Mouse (Mus musculus) forebrain, embryonic 10.5 days (tissue): ENCODE measurements at regions not wholly inside any gene's neighbourhood (a gene's known extent, or its start where the extent isn't known, plus 50 kb on each side); places are given as distances from the start of the nearest gene placed in this dataset.

ENCODE experiments used
- DNase-seq: peaks from one replicate; pipeline ENCODE4 v3.0.0-alpha.2; 2017; ENCODE audit warnings: low spot score; ENCODE audit errors: extremely low spot score
- H3K27ac ChIP-seq: fragments of 300-500 bp; sonication (generic); 2 replicates; pipeline ENCODE4 v1.5.1; 2016; ENCODE audit warnings: mild to moderate bottlenecking
- H3K27me3 ChIP-seq: fragments of 300-500 bp; sonication (generic); 2 replicates; pipeline ENCODE4 v1.6.1; 2016; ENCODE audit warnings: mild to moderate bottlenecking; ENCODE audit not compliant: poor library complexity, severe bottlenecking
- H3K36me3 ChIP-seq: fragments of 300-500 bp; sonication (generic); replicated peaks from 2 replicates; pipeline ENCODE4 v1.6.1; 2016; ENCODE audit warnings: mild to moderate bottlenecking, moderate library complexity
- H3K4me1 ChIP-seq: fragments of 300-500 bp; sonication (generic); 2 replicates; pipeline ENCODE4 v1.6.1; 2016
- H3K4me3 ChIP-seq: fragments of 300-500 bp; sonication (generic); 2 replicates; pipeline ENCODE4 v1.5.1; 2016; ENCODE audit warnings: mild to moderate bottlenecking, moderate library complexity
- H3K9me3 ChIP-seq: fragments of 300-500 bp; sonication (generic); 2 replicates; pipeline ENCODE4 v1.6.1; 2016; ENCODE audit warnings: mild to moderate bottlenecking, moderate library complexity
- WGBS: fragments of 180-500 bp; shearing (Covaris S2); methylation state at CpG from one replicate; pipeline ENCODE4 v1.1.7; 2016; 5-methylcytosine and 5-hydroxymethylcytosine counted together

GRCm38 (mm10) chr16:8246445-8246844 lies 178.5 kb downstream of the Tmem114 start:
- no peaks in the 10 kb centered on the region for H3K4me1 ChIP-seq
- no peaks in the 10 kb centered on the region for H3K27me3 ChIP-seq
- H3K27ac ChIP-seq = no peak overlapping the region
- H3K4me3 ChIP-seq = no peak overlapping the region
- no peak for DNase-seq
- WGBS = 93% methylated on average over 3 of the region's 3 CpGs
- H3K9me3 ChIP-seq = no peaks in the 10 kb centered on the region
- no peaks in the 10 kb centered on the region for H3K36me3 ChIP-seq

DNA sequence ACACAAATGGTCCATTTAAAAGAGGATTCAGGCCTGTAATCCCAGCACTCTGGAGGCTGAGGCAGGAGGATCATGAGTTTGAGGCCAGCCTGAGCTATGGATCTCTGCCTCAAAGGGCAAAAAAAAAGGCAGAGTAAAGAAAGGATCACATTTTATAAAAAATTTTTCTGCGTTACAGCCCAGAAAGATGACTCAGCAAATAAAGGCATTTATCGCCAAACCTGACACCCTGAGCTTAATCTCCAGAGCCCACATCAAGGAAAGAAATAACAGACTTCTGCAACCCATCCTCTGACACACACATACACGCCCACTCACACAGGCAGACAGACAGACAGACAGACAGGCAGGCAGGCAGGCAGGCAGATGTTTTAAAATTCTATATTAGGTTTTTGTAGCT lies 179.3 kb downstream of the Tmem114 start:
- H3K9me3 ChIP-seq = no peaks in the 10 kb centered on the region
- no peak overlapping the region for H3K27ac ChIP-seq
- WGBS = 86% methylated on average over 3 of the region's 3 CpGs
- H3K36me3 ChIP-seq = no peaks in the 10 kb centered on the region
- DNase-seq = no peak
- no peaks in the 10 kb centered on the region for H3K27me3 ChIP-seq
- H3K4me1 ChIP-seq = no peaks in the 10 kb centered on the region
- H3K4me3 ChIP-seq = no peak overlapping the region

- DNase-seq = no peak
- no peaks in the 10 kb centered on the region for H3K27me3 ChIP-seq
- no peaks in the 10 kb centered on the region for H3K36me3 ChIP-seq
- 81% methylated on average over 1 of the region's 1 CpGs for WGBS
- H3K9me3 ChIP-seq = no peaks in the 10 kb centered on the region
- no peak overlapping the region for H3K4me3 ChIP-seq
- no peaks in the 10 kb centered on the region for H3K4me1 ChIP-seq
- H3K27ac ChIP-seq = no peak overlapping the region
Observed at GRCm38 (mm10) chr16:8234351-8234750, 190.6 kb downstream of the Tmem114 start.

GRCm38 (mm10) chr16:8232079-8232478 lies 192.9 kb downstream of the Tmem114 start:
- no peak for DNase-seq
- Histone ChIP-seq H3K4me3 (no peak overlapping the region), H3K27ac (no peak overlapping the region), H3K27me3 (no peaks in the 10 kb centered on the region), H3K36me3 (no peaks in the 10 kb centered on the region), H3K4me1 (no peaks in the 10 kb centered on the region), H3K9me3 (no peaks in the 10 kb centered on the region)
- WGBS = 89% methylated on average over 4 of the region's 4 CpGs

DNA sequence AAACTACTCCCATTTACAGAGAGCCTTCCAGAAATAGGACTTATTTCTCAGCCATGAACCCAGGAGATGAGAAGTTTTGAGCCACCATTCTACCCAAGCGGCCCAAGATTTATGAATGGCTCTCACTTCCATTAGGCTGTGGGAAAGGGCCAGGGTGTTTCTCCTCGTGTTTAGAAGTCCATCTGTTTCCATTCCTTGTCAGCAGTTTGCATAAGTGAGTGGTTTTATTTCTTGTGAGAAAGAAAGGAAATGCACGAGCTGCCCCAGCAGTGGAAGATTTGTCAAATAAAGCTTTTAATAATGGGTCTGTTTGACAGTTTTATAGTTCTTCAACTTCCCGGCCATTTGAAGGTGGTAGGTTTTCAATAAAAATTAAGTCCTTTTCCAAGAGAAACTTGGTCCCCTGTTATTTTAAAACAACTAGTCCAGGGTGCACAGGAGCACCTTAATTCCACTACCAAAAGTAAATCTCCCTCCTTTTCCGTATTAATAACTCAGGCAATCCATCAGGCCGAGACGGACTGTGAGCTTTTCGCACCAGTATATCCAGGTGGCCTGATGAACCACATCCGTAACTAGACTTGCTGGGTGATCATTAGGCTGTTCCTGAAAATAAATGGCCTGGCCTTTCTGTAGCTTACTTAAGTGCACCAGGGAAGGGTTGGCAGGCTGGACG lies 201.2 kb downstream of the Tmem114 start:
- DNase-seq = no peak
- no peaks in the 10 kb centered on the region for H3K27me3 ChIP-seq
- no peak overlapping the region for H3K27ac ChIP-seq
- no peak overlapping the region for H3K4me3 ChIP-seq
- WGBS = 90% methylated on average over 10 of the region's 10 CpGs
- H3K36me3 ChIP-seq = no peaks in the 10 kb centered on the region
- H3K4me1 ChIP-seq = no peaks in the 10 kb centered on the region
- H3K9me3 ChIP-seq = no peaks in the 10 kb centered on the region; the same call in 1 of the 2 replicates

- no peaks in the 10 kb centered on the region for H3K4me1 ChIP-seq
- no peak overlapping the region for H3K4me3 ChIP-seq
- whole genome bisulfite sequencing = 88% methylated on average over 8 of the region's 8 CpGs
- no peaks in the 10 kb centered on the region for H3K36me3 ChIP-seq
- no peak for DNase-seq
- H3K27ac ChIP-seq = no peak overlapping the region
- no peaks in the 10 kb centered on the region for H3K9me3 ChIP-seq
- H3K27me3 ChIP-seq = no peaks in the 10 kb centered on the region
Observed at GRCm38 (mm10) chr16:8208251-8209181, 216.4 kb downstream of the Tmem114 start.

- Histone ChIP-seq H3K4me3 (no peak overlapping the region), H3K27me3 (no peaks in the 10 kb centered on the region), H3K36me3 (no peaks in the 10 kb centered on the region), H3K4me1 (peaks cover 11% of the 10 kb centered on the region; the same call in 1 of the 2 replicates), H3K9me3 (no peaks in the 10 kb centered on the region), H3K27ac (no peak overlapping the region)
- 88% methylated on average over 5 of the region's 5 CpGs for WGBS
- DNase-seq = no peak
Observed at GRCm38 (mm10) chr16:8205014-8205413, 219.9 kb downstream of the Tmem114 start.

- no peak overlapping the region for H3K4me3 ChIP-seq
- no peak for DNase-seq
- WGBS = 91% methylated on average over 3 of the region's 3 CpGs
- no peaks in the 10 kb centered on the region for H3K9me3 ChIP-seq
- H3K27me3 ChIP-seq = no peaks in the 10 kb centered on the region
- H3K4me1 ChIP-seq = peaks cover 11% of the 10 kb centered on the region; the same call in 1 of the 2 replicates
- no peak overlapping the region for H3K27ac ChIP-seq
- no peaks in the 10 kb centered on the region for H3K36me3 ChIP-seq
Observed at GRCm38 (mm10) chr16:8201306-8201705, 223.6 kb downstream of the Tmem114 start.

- H3K9me3 ChIP-seq = no peaks in the 10 kb centered on the region
- DNase-seq = no peak
Observed at GRCm38 (mm10) chr16:8198771-8199562, 226.0 kb downstream of the Tmem114 start.

DNA sequence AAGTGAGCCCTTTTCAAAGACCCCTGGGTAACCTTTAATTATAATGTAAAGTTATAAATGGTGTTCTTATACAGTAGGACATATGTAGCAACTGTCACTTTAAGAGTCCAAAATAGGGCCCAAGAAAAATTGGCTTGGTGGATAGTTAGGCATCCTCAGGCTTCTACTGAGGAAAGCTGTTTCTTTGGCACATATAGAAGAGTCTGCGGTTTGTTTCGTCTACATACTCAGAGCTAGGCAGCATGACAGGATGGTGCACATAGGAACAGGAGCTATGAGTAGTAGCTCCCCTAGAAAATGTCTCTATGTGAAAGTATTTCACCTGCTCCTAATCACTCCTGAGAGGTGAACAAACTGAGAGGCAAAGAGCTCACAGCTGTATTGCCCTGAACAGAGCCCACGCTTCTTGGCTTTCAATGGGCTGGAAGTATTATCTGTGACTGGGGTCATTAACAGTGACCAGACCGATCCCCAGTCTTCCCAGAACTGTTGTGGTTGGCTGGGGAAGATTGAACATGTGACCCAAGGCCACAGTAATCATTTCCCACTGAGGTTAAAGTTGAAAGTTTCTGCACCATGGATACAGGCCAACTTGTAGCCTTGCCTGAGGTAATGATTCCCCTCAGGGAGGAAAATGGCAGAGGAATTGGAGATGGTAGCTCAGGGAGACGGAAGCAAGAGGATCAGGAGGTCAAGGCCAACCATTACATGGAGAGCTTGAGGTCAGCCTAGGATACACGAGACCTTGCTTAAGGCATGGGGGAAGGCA lies 235.3 kb downstream of the Tmem114 start:
- no peak overlapping the region for H3K27ac ChIP-seq

More at GRCm38 (mm10) chr16:8198771-8199562, 226.0 kb downstream of the Tmem114 start:
- no peaks in the 10 kb centered on the region for H3K27me3 ChIP-seq
- H3K36me3 ChIP-seq = no peaks in the 10 kb centered on the region
- H3K27ac ChIP-seq = no peak overlapping the region
- H3K4me1 ChIP-seq = peaks cover 11% of the 10 kb centered on the region; the same call in 1 of the 2 replicates
- no peak overlapping the region for H3K4me3 ChIP-seq
- WGBS = 91% methylated on average over 12 of the region's 12 CpGs

DNA sequence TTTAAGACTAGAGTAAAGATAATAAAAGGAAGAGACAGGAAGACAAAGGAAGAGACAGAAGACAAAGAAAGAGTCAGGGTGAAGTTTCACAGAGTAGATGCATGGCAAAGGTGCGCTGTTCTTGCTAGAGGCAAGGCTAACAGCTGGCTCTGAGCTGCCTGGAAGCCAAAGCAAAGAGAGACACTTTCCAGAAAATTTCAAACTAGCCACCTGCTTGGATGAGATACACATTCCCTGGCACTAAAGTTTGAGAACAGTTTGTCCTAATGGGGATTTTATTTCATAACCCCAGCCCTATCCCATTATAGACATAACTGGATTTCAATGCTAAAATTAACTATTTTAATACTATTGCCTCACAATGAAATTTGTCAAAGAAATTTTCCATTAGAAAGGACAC lies 235.9 kb downstream of the Tmem114 start:
- no peaks in the 10 kb centered on the region for H3K9me3 ChIP-seq
- 94% methylated on average over 1 of the region's 1 CpGs for WGBS
- peaks cover 15% of the 10 kb centered on the region for H3K4me1 ChIP-seq
- H3K36me3 ChIP-seq = no peaks in the 10 kb centered on the region
- DNase-seq = no peak
- no peak overlapping the region for H3K4me3 ChIP-seq
- H3K27ac ChIP-seq = no peak overlapping the region
- H3K27me3 ChIP-seq = no peaks in the 10 kb centered on the region

More for the DNA sequence above, 235.3 kb downstream of the Tmem114 start:
- 79% methylated on average over 6 of the region's 6 CpGs for WGBS
- Histone ChIP-seq H3K4me3 (no peak overlapping the region), H3K9me3 (no peaks in the 10 kb centered on the region), H3K36me3 (no peaks in the 10 kb centered on the region), H3K27me3 (no peaks in the 10 kb centered on the region), H3K4me1 (peaks cover 15% of the 10 kb centered on the region)
- DNase-seq = no peak

- Histone ChIP-seq H3K4me1 (peaks cover 15% of the 10 kb centered on the region), H3K27ac (0 out of 2 replicates have a peak overlapping the region, but pooled peaks have one; percentile 8), H3K27me3 (no peaks in the 10 kb centered on the region), H3K9me3 (no peaks in the 10 kb centered on the region), H3K36me3 (no peaks in the 10 kb centered on the region), H3K4me3 (no peak overlapping the region)
- no peak for DNase-seq
- WGBS = 36% methylated on average over 4 of the region's 4 CpGs
Observed at GRCm38 (mm10) chr16:8188505-8188904, 236.4 kb downstream of the Tmem114 start.
